Mouse (Mus musculus): ENCODE measurements around the gene a. TPM values are rescaled to one million over a fixed set of nuclear protein-coding genes. Genes with fewer than 3 reads are reported as not detected.

Gene a
- total and polyA plus RNA-seq, 3 experiments = 7.8 to 23.8 (median 10.9) TPM

- in situ Hi-C loops (cut with MboI; ENCODE audit: low pct_ligation_motif_present, low pct_unique_long_range_greater_than_20kb, low sequenced_read_pairs) = loop anchor here (10.0 to 25.0 kb wide), 2 partner anchors 105 to 307 kb away; partner anchors contain the start of gene Trp53inp2
- dilution Hi-C loops (cut with MboI; ENCODE audit: extremely low pct_ligation_motif_present, extremely low pct_unique_long_range_greater_than_20kb, low sequenced_read_pairs) = no loop called here
These were observed 289.0 kb downstream of the a start for GRCm38 (mm10) chr2:155080179-155080530.

DNA sequence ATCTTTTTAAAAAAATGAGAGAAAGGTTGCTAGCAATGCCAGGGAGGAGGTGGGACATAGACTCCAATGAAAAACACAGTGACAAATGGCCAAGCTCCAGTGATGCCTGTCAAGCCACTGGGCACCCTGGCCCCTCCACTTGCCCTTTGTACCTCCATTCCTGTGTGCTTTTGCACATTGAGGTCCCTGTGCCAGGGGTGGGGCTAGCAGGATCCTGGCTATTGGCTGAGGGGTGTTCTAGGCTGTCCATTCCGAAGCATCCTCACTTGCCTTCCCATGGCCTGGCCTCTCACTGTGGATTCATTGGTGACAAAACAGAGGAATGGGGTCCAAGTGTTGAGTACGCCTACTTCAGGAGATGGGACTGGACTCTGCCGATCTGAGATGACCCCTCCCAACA is 289.9 kb downstream of the a start:
- in situ Hi-C loops (cut with MboI; ENCODE audit: low pct_ligation_motif_present, low pct_unique_long_range_greater_than_20kb, low sequenced_read_pairs) (loop anchor here (10.0 to 25.0 kb wide), 2 partner anchors 104 to 306 kb away; partner anchors contain the start of gene Trp53inp2), dilution Hi-C loops (cut with MboI; ENCODE audit: extremely low pct_ligation_motif_present, extremely low pct_unique_long_range_greater_than_20kb, low sequenced_read_pairs) (no loop called here)
- H3K9me3 ChIP-seq (replicated peaks; ENCODE audit: low read length) = no peaks in the 10 kb centered on the region
- H3K4me2 ChIP-seq (ENCODE audit: insufficient read depth, low read depth, poor library complexity, severe bottlenecking) = no peak overlapping the region
- H3K4me1 ChIP-seq (ENCODE audit: control insufficient read depth in 1 of 2, insufficient read depth in 2 of 2) = peaks cover 0 to 9% of the 10 kb centered on the region in 2 experiments; a peak in 2 of 4 replicates
- no peaks in the 10 kb centered on the region for H3K27me3 ChIP-seq (replicated peaks)
- no peak overlapping the region for H3K4me3 ChIP-seq (replicated peaks in 1 of 3; ENCODE audit: low read depth in 2 of 3, low read length in 2 of 3, poor library complexity in 1 of 3)
- H3K27ac ChIP-seq (ENCODE audit: insufficient read depth, low read depth) = no peak overlapping the region
- TF ChIP-seq UBTF (IDR thresholded peaks at IDR 0.05; ENCODE audit: low read depth, low read length) (no peak), TCF12 (IDR thresholded peaks at IDR 0.05; ENCODE audit: low read depth, low read length) (no peak), MXI1 (IDR thresholded peaks at IDR 0.05; ENCODE audit: low read depth, low read length) (no peak), POLR2AphosphoS2 (IDR thresholded peaks at IDR 0.05; ENCODE audit: low read depth, low read length) (no peak), E2F4 (IDR thresholded peaks at IDR 0.05; ENCODE audit: insufficient replicate concordance, low read depth, low read length) (no peak), SIN3A (IDR thresholded peaks at IDR 0.05; ENCODE audit: low read length) (no peak), POLR2A (IDR thresholded peaks at IDR 0.05; ENCODE audit: low read depth, low read length) (no peak), ZNF384 (IDR thresholded peaks at IDR 0.05; ENCODE audit: low read depth, low read length) (no peak), ETS1 (conservative IDR thresholded peaks at IDR 0.05; ENCODE audit: low read depth, low read length) (no peak), BHLHE40 (IDR thresholded peaks at IDR 0.05; ENCODE audit: low read depth, low read length) (no peak), ZKSCAN1 (IDR thresholded peaks at IDR 0.05; ENCODE audit: borderline replicate concordance, low read depth, low read length) (no peak), ZMIZ1 (IDR thresholded peaks at IDR 0.05; ENCODE audit: low read depth, low read length) (no peak), MYC (IDR thresholded peaks at IDR 0.05; ENCODE audit: low read depth, low read length) (no peak)
- no peak for DNase-seq (ENCODE audit: extremely low read depth)
- no peaks in the 10 kb centered on the region for H3K79me2 ChIP-seq (replicated peaks; ENCODE audit: control insufficient read depth, extremely low read depth, insufficient read depth, poor library complexity, severe bottlenecking)
- H3K9ac ChIP-seq (ENCODE audit: insufficient read depth, low read depth) = no peak overlapping the region
- no peaks in the 10 kb centered on the region for H3K36me3 ChIP-seq (replicated peaks in 1 of 2; ENCODE audit: control insufficient read depth in 1 of 2, insufficient read depth in 1 of 2, low read length in 1 of 2)

More at GRCm38 (mm10) chr2:155080179-155080530, 289.0 kb downstream of the a start:
- Histone ChIP-seq H3K36me3 (replicated peaks in 1 of 2; ENCODE audit: control insufficient read depth in 1 of 2, insufficient read depth in 1 of 2, low read length in 1 of 2) (no peaks in the 10 kb centered on the region), H3K27ac (ENCODE audit: insufficient read depth, low read depth) (no peak overlapping the region), H3K9me3 (replicated peaks; ENCODE audit: low read length) (no peaks in the 10 kb centered on the region), H3K4me3 (replicated peaks in 1 of 3; ENCODE audit: low read depth in 2 of 3, low read length in 2 of 3, poor library complexity in 1 of 3) (no peak overlapping the region), H3K79me2 (replicated peaks; ENCODE audit: control insufficient read depth, extremely low read depth, insufficient read depth, poor library complexity, severe bottlenecking) (no peaks in the 10 kb centered on the region), H3K4me2 (ENCODE audit: insufficient read depth, low read depth, poor library complexity, severe bottlenecking) (no peak overlapping the region), H3K4me1 (ENCODE audit: control insufficient read depth in 1 of 2, insufficient read depth in 2 of 2) (peaks cover 2 to 18% of the 10 kb centered on the region in 2 experiments; a peak in 2 of 4 replicates), H3K9ac (ENCODE audit: insufficient read depth, low read depth) (no peak overlapping the region), H3K27me3 (replicated peaks) (no peaks in the 10 kb centered on the region)
- DNase-seq (ENCODE audit: extremely low read depth) = no peak
- TF ChIP-seq CHD2 (IDR thresholded peaks at IDR 0.05; ENCODE audit: low read length) (no peak), SIN3A (IDR thresholded peaks at IDR 0.05; ENCODE audit: low read length) (no peak), HCFC1 (IDR thresholded peaks at IDR 0.05; ENCODE audit: low read depth, low read length) (no peak), MAX (IDR thresholded peaks at IDR 0.05; ENCODE audit: low read length) (no peak), ZNF384 (IDR thresholded peaks at IDR 0.05; ENCODE audit: low read depth, low read length) (no peak), TCF12 (IDR thresholded peaks at IDR 0.05; ENCODE audit: low read depth, low read length) (no peak), UBTF (IDR thresholded peaks at IDR 0.05; ENCODE audit: low read depth, low read length) (no peak), NRF1 (IDR thresholded peaks at IDR 0.05; ENCODE audit: low read depth, low read length) (no peak)

All from CH12.LX (cell line).